Mouse (Mus musculus): ENCODE data around the gene Wwox. TPM values are rescaled to one million over a fixed set of nuclear protein-coding genes. Genes with fewer than 3 reads are reported as not detected.

The Wwox gene
- polyA plus RNA-seq, 1 experiment: 11.3 TPM

GRCm38 (mm10) chr8:114550029-114550428, 110.6 kb downstream of the Wwox start:
- H3K36me3 ChIP-seq (ENCODE audit: control insufficient read depth, insufficient read depth, low read length, poor library complexity, severe bottlenecking): no peaks in the 10 kb centered on the region
- no peaks in the 10 kb centered on the region for H3K9me3 ChIP-seq (replicated peaks; ENCODE audit: control insufficient read depth, insufficient read depth, low read length, poor library complexity, severe bottlenecking)
- no peak for TF ChIP-seq EP300 (IDR thresholded peaks at IDR 0.05; ENCODE audit: insufficient read depth, low read depth, low read length)
- no peak for TF ChIP-seq CTCF (IDR thresholded peaks at IDR 0.05; ENCODE audit: low read depth, low read length)
- TF ChIP-seq POLR2A (IDR thresholded peaks at IDR 0.05; ENCODE audit: insufficient read depth, low read length): no peak
- no peak overlapping the region for H3K9ac ChIP-seq (ENCODE audit: low read depth, poor library complexity, severe bottlenecking)
- no peaks in the 10 kb centered on the region for H3K27me3 ChIP-seq (ENCODE audit: control insufficient read depth, insufficient read depth, low read length, poor library complexity, severe bottlenecking)
- H3K27ac ChIP-seq (ENCODE audit: insufficient read depth, low read length): no peak overlapping the region
- no peaks in the 10 kb centered on the region for H3K4me1 ChIP-seq (ENCODE audit: control insufficient read depth, insufficient read depth, low read length)
- H3K4me3 ChIP-seq (ENCODE audit: low read depth, low read length): no peak overlapping the region

DNA sequence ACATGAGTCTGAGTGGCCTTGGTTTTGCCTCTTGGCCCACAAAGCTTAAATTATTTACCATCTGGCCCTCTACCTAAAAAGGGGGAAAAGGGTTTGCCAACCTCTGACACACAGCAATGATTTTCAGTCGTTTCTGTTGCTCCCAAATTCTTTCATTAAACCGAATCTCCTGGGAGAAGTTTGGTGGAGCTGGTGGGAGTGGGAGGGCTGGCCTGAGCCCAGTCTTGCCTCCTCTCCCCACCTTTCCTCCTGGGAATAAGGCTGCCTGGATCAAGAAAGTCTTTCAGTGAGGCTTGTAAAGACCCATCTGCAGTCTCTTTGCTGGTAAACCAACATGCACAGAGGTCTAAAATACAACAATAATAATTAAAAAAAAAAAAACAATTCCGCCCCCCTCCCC, 113.2 kb downstream of the Wwox start:
- no peaks in the 10 kb centered on the region for H3K27me3 ChIP-seq (ENCODE audit: control insufficient read depth, insufficient read depth, low read length, poor library complexity, severe bottlenecking)
- TF ChIP-seq CTCF (IDR thresholded peaks at IDR 0.05; ENCODE audit: low read depth, low read length) (no peak), POLR2A (IDR thresholded peaks at IDR 0.05; ENCODE audit: insufficient read depth, low read length) (no peak), EP300 (IDR thresholded peaks at IDR 0.05; ENCODE audit: insufficient read depth, low read depth, low read length) (no peak)
- H3K4me3 ChIP-seq (ENCODE audit: low read depth, low read length): no peak overlapping the region
- no peak overlapping the region for H3K27ac ChIP-seq (ENCODE audit: insufficient read depth, low read length)
- H3K9ac ChIP-seq (ENCODE audit: low read depth, poor library complexity, severe bottlenecking): no peak overlapping the region
- no peaks in the 10 kb centered on the region for H3K9me3 ChIP-seq (replicated peaks; ENCODE audit: control insufficient read depth, insufficient read depth, low read length, poor library complexity, severe bottlenecking)
- no peaks in the 10 kb centered on the region for H3K4me1 ChIP-seq (ENCODE audit: control insufficient read depth, insufficient read depth, low read length)
- no peaks in the 10 kb centered on the region for H3K36me3 ChIP-seq (ENCODE audit: control insufficient read depth, insufficient read depth, low read length, poor library complexity, severe bottlenecking)

DNA sequence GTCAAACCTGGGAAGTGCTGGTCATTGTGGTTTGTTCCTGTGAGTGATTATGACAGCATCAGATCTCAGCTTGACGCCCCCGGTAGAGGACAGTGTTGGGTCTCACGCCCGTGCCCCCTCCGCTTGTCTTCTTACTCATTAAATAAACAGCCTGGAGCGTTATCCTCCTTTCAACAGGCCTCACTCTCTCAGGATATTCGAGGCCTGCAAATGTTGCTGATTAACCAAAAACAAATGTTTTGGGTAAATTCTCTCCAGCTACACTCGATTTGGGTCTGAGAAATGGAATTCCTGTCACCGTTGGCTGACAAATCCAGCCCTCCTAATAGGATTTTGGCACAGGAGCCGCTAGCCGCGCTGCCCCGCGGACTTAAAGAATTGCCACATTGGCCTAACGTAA, 115.5 kb downstream of the Wwox start:
- Histone ChIP-seq H3K9me3 (replicated peaks; ENCODE audit: control insufficient read depth, insufficient read depth, low read length, poor library complexity, severe bottlenecking) (no peaks in the 10 kb centered on the region), H3K27me3 (ENCODE audit: control insufficient read depth, insufficient read depth, low read length, poor library complexity, severe bottlenecking) (no peaks in the 10 kb centered on the region), H3K27ac (ENCODE audit: insufficient read depth, low read length) (no peak overlapping the region), H3K36me3 (ENCODE audit: control insufficient read depth, insufficient read depth, low read length, poor library complexity, severe bottlenecking) (no peaks in the 10 kb centered on the region), H3K4me3 (ENCODE audit: low read depth, low read length) (no peak overlapping the region), H3K4me1 (ENCODE audit: control insufficient read depth, insufficient read depth, low read length) (no peaks in the 10 kb centered on the region), H3K9ac (ENCODE audit: low read depth, poor library complexity, severe bottlenecking) (no peak overlapping the region)
- TF ChIP-seq CTCF (IDR thresholded peaks at IDR 0.05; ENCODE audit: low read depth, low read length) (no peak), EP300 (IDR thresholded peaks at IDR 0.05; ENCODE audit: insufficient read depth, low read depth, low read length) (no peak), POLR2A (IDR thresholded peaks at IDR 0.05; ENCODE audit: insufficient read depth, low read length) (no peak)

- Histone ChIP-seq H3K36me3 (ENCODE audit: control insufficient read depth, insufficient read depth, low read length, poor library complexity, severe bottlenecking) (no peaks in the 10 kb centered on the region), H3K4me1 (ENCODE audit: control insufficient read depth, insufficient read depth, low read length) (no peaks in the 10 kb centered on the region), H3K27me3 (ENCODE audit: control insufficient read depth, insufficient read depth, low read length, poor library complexity, severe bottlenecking) (no peaks in the 10 kb centered on the region), H3K27ac (ENCODE audit: insufficient read depth, low read length) (no peak overlapping the region), H3K4me3 (ENCODE audit: low read depth, low read length) (no peak overlapping the region), H3K9ac (ENCODE audit: low read depth, poor library complexity, severe bottlenecking) (no peak overlapping the region), H3K9me3 (replicated peaks; ENCODE audit: control insufficient read depth, insufficient read depth, low read length, poor library complexity, severe bottlenecking) (no peaks in the 10 kb centered on the region)
- no peak for TF ChIP-seq POLR2A (IDR thresholded peaks at IDR 0.05; ENCODE audit: insufficient read depth, low read length)
- no peak for TF ChIP-seq EP300 (IDR thresholded peaks at IDR 0.05; ENCODE audit: insufficient read depth, low read depth, low read length)
- no peak for TF ChIP-seq CTCF (IDR thresholded peaks at IDR 0.05; ENCODE audit: low read depth, low read length)
Observed at GRCm38 (mm10) chr8:114555491-114556202, 116.2 kb downstream of the Wwox start.

DNA sequence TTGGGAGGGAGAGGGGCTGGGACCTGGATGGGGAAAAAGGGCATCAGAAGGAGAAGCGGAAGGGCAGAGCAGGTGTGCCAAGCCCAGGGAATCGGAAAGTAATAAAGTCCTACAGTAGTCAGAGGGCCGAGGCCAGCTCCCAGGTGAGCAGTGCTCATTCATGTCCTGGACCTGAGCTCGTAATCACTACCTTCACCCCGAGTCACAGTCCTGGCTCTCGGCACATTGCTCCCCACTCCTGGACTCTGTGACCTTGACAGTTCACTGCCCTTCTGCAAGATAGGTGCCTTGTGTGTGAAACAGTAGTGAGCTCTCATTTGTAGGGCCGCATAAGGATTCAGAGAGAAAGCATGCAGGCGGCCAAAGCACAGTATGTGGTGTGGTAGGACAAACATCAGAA, 121.7 kb downstream of the Wwox start:
- Histone ChIP-seq H3K4me3 (ENCODE audit: low read depth, low read length) (no peak overlapping the region), H3K36me3 (ENCODE audit: control insufficient read depth, insufficient read depth, low read length, poor library complexity, severe bottlenecking) (no peaks in the 10 kb centered on the region), H3K27me3 (ENCODE audit: control insufficient read depth, insufficient read depth, low read length, poor library complexity, severe bottlenecking) (no peaks in the 10 kb centered on the region), H3K9me3 (replicated peaks; ENCODE audit: control insufficient read depth, insufficient read depth, low read length, poor library complexity, severe bottlenecking) (no peaks in the 10 kb centered on the region), H3K27ac (ENCODE audit: insufficient read depth, low read length) (no peak overlapping the region), H3K4me1 (ENCODE audit: control insufficient read depth, insufficient read depth, low read length) (no peaks in the 10 kb centered on the region), H3K9ac (ENCODE audit: low read depth, poor library complexity, severe bottlenecking) (no peak overlapping the region)
- TF ChIP-seq EP300 (IDR thresholded peaks at IDR 0.05; ENCODE audit: insufficient read depth, low read depth, low read length): no peak

DNA sequence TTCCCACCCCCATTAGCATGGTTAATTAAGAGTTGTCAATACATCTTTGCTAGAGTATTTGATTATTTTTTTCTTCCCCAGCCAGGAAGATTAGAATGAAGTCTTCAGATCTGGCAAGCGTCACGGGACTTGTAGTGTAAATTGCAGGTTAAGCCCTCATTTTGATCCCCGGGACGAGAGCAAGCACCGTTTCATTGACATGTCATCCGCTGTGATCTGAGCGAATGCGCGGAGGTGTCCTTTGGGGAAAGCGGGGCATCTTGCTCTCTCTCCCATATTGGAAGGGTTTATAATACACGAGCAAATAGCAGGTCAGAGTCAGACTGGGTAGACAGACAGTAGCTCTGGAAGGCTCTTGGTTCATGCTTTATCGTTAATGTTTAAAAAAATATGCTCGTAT, 123.0 kb downstream of the Wwox start:
- H3K9ac ChIP-seq (ENCODE audit: low read depth, poor library complexity, severe bottlenecking): no peak overlapping the region
- TF ChIP-seq POLR2A (IDR thresholded peaks at IDR 0.05; ENCODE audit: insufficient read depth, low read length): no peak
- no peak for TF ChIP-seq CTCF (IDR thresholded peaks at IDR 0.05; ENCODE audit: low read depth, low read length)
- no peak for TF ChIP-seq EP300 (IDR thresholded peaks at IDR 0.05; ENCODE audit: insufficient read depth, low read depth, low read length)
- no peak overlapping the region for H3K4me3 ChIP-seq (ENCODE audit: low read depth, low read length)
- H3K27me3 ChIP-seq (ENCODE audit: control insufficient read depth, insufficient read depth, low read length, poor library complexity, severe bottlenecking): no peaks in the 10 kb centered on the region
- H3K4me1 ChIP-seq (ENCODE audit: control insufficient read depth, insufficient read depth, low read length): no peaks in the 10 kb centered on the region
- no peaks in the 10 kb centered on the region for H3K36me3 ChIP-seq (ENCODE audit: control insufficient read depth, insufficient read depth, low read length, poor library complexity, severe bottlenecking)
- no peak overlapping the region for H3K27ac ChIP-seq (ENCODE audit: insufficient read depth, low read length)
- no peaks in the 10 kb centered on the region for H3K9me3 ChIP-seq (replicated peaks; ENCODE audit: control insufficient read depth, insufficient read depth, low read length, poor library complexity, severe bottlenecking)

All from ES-Bruce4 (cell line).